Mouse (Mus musculus): ENCODE data around the gene Mob2.
A peak's percentile ranks its signal among the peaks of the same experiment; 100 is the strongest.

The Mob2 gene

GRCm38 (mm10) chr7:142060931-142061565, at the start of gene Mob2:
TSS of gene Mob2 (minus strand) at chr7:142061065.
- peak; percentile 68 for DNase-seq (ENCODE audit: low read depth, low spot score)

DNA sequence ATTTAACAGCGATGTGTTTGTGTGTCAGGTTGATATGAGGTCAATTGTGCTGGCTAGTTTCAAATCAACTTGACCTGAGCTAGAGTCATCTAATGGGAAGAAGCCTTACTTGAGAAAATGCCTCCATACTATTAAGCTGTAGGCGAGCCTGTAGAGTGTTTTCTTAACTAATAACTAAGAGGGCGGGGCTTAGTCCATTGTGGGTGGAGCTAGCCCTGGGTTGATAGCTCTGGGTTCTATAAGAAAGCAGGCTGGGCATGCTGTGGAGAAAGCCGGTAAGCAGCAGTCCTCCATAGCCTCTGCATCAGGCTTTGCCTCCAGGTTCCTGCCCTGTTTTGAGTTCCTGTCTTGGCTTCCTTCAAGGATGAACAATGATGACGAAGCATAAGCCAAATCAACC, 43.9 kb upstream of the Mob2 start:
- no peak for DNase-seq (ENCODE audit: low read depth, low spot score)

GRCm38 (mm10) chr7:142097776-142098175, 36.9 kb upstream of the Mob2 start:
- DNase-seq (ENCODE audit: low read depth, low spot score), result peak; percentile 81

GRCm38 (mm10) chr7:142096701-142097100, 35.8 kb upstream of the Mob2 start:
- DNase-seq (ENCODE audit: low read depth, low spot score), result no peak

DNA sequence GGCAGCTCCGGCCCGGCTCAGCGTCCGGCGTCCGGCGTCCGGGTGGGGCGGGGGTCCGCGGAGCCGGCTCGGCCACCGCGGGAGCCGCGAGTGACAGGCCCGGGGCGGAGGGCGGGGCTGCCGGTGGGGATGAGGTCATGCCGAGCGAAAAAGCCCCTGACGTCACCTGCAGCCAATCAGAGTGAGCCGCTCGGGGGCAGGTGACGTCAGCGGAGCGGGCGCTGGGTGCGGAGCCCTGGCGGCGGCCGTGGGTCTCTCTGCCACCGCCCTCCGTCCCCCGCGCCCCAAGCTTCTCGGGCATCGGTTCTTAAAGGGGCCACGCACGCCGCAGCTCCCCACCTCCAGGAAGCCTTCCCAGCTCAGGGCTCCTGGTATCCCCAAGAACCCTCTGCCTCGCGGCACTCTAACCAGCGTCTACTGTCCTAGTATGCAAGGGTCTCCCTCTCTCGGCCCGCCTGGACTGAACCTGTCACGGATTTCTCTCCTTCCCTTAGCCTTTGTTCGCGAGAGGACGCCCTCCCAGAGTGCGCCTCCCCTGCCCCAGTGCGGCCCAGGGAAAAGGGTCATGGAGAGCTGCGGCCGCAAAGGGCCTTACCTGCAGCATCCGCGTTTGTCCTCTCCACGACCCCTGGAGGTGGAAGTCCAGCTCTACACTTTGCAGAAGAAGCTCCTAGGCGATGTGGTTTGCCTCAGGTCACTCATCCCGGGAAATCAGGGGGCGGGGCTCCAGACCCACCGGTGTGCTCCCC, 34.5 kb upstream of the Mob2 start, which contains the start of gene Dusp8:
TSS of gene Dusp8 (minus strand) at position 661 of the 749 bp plus-strand sequence.
- DNase-seq (ENCODE audit: low read depth, low spot score), result peak; percentile 79

GRCm38 (mm10) chr7:142094301-142095143, 33.7 kb upstream of the Mob2 start:
- peak; percentile 14 for DNase-seq (ENCODE audit: low read depth, low spot score)

GRCm38 (mm10) chr7:142093696-142094240, 32.9 kb upstream of the Mob2 start:
- DNase-seq (ENCODE audit: low read depth, low spot score), result no peak

GRCm38 (mm10) chr7:142092991-142093390, 32.1 kb upstream of the Mob2 start:
- DNase-seq (ENCODE audit: low read depth, low spot score), result no peak

GRCm38 (mm10) chr7:142091848-142092247, 31.0 kb upstream of the Mob2 start:
- peak; percentile 33 for DNase-seq (ENCODE audit: low read depth, low spot score)

GRCm38 (mm10) chr7:142089648-142090447, 29.0 kb upstream of the Mob2 start:
- DNase-seq (ENCODE audit: low read depth, low spot score), result no peak

DNA sequence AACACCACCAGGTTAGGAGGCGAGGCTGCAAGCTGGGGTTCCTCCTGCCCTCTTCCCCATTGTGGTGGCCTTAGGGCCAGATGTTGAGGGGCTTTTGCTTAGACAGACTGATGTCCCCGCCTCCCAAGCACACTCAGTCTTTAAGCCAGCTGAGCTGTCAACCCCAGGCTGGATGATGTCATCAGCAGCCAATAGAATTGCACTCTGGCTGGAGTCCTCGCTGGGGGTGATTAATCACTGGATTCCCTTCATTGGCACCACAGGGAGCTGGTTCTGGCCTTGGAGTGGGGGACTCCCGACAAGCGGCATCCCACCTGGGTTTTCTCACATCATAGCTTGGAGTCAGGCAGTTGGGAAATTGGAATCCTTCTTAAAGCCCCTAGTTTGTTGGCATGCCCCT, 28.0 kb upstream of the Mob2 start:
- DNase-seq (ENCODE audit: low read depth, low spot score), result no peak

- no peak for DNase-seq (ENCODE audit: low read depth, low spot score)
These were observed 26.3 kb upstream of the Mob2 start for GRCm38 (mm10) chr7:142087069-142087652.

- DNase-seq (ENCODE audit: low read depth, low spot score), result no peak
These were observed 25.5 kb upstream of the Mob2 start for GRCm38 (mm10) chr7:142086159-142086905.

DNA sequence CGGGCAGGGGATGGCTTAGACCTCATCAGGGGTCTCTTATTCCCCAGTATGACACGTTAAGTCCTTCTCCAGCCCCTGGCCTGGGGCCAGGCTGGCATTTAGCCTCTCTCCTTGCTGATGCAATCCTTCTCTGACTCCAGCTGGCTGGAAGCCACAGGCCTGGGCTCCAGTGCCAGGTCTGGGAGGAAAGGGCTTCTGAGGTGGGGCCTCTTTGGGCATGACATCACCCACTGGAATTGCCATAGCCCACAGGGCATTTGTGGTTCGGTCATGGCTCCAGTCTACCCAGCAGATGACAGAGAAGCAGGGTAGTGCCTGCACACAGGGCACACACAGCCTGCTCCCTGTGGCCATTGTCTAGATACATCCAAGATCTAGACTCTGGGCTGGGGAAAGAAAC, 24.0 kb upstream of the Mob2 start:
- no peak for DNase-seq (ENCODE audit: low read depth, low spot score)

DNA sequence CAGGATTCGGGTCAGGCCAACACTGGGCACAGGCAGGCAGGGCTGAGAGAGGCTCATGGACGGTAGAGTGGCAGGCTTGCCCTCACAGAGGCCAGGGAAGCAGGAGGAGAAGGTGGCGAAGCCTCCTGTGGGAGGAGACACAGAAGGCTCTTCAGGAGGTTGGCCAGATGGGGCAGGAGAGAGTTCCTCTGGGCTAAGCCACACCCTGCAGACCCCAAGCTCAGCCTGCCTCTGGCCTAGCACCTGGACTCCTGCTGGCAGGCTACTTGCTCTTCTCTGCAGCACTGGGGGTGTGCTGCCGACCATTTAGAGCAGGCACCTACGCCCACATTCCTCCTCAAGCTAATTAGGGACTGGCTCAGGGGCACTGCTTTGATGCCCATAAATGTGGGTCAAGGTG, 23.5 kb upstream of the Mob2 start:
- peak; percentile 44 for DNase-seq (ENCODE audit: low read depth, low spot score)

GRCm38 (mm10) chr7:142083588-142084317, 22.9 kb upstream of the Mob2 start:
- no peak for DNase-seq (ENCODE audit: low read depth, low spot score)

DNA sequence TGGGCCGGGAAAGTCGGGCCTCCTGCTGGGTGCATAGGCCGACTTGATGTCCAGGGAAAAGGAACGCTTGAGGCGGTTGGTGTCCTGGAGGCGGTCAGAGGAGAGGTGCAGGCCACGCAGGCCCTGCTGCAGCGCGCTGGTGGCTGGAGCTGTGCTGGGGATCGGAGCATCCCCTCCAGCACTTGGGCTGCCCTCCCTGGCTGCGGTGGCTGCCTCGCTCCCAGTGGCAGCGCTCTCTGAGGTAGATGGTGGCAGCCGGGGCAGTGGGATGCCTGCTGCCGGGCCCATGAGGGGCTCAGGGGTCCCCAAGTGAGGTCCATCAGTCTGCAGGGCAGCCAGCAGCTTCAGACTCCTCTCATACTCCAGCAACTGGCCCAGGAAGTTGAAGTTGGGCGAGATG, 21.7 kb upstream of the Mob2 start:
- no peak for DNase-seq (ENCODE audit: low read depth, low spot score)

DNA sequence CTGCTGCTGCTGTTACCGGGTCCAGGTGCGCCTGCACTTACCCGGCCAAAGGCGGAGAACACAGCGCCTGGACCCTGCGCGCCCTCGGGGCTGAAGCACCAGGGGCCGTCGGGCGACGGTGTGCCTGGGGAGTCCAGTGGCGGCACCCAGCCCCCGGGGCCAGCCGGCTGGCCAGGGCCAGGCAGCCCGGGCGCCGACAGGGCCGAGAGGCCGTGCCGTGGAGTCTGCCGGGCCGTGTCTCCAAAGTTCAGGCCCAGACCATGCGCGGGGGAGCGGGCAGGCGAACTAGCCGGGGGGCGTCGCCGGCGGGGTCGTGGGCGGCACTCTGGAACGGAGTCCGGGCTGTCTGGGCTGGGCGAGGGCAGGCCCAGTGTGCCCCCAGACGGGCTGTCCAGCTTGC, 21.3 kb upstream of the Mob2 start:
- no peak for DNase-seq (ENCODE audit: low read depth, low spot score)

DNA sequence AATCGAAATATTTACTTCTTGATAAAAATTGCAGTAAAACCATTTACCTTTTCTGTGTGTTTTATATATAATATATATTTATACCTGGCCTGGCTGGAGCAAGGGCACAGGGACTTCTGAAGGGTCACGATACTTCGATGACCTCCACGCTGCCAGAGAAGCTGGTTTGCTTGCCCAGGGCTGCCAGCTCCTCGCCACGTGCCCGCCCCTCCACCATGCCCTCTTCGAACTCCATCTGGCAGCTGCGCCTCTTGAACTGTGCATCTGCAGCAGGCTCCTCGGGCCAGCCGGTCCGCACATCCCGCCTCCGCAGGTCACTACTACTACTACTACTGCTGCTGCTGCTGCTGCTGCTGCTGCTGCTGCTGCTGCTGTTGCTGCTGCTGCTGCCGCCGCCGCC, 20.9 kb upstream of the Mob2 start:
- DNase-seq (ENCODE audit: low read depth, low spot score), result no peak

Measured in ES-CJ7 (cell line).